Mouse (Mus musculus) CH12.LX (cell line): ENCODE results near the gene Gse1. TPM values are rescaled to one million over a fixed set of nuclear protein-coding genes. Genes with fewer than 3 reads are reported as not detected.

Source experiments
- DNase-seq: peaks from one replicate; pipeline ENCODE4 v3.0.0-alpha.2; 2013; ENCODE audit errors: extremely low read depth
- H3K27ac ChIP-seq: 2 replicates; pipeline ENCODE4 v1.5.1; 2012; ENCODE audit warnings: low read depth, mild to moderate bottlenecking, control low read depth, moderate library complexity; ENCODE audit not compliant: insufficient read depth
- H3K27me3 ChIP-seq: replicated peaks from 2 replicates; pipeline ENCODE3; 2012; ENCODE audit warnings: inconsistent platforms
- H3K36me3 ChIP-seq, 2 experiments: replicated peaks in 1 of 2; 2 replicates each; pipeline versions ENCODE3 to v1.6.1; 2012; ENCODE audit warnings: inconsistent platforms in 1 of 2, low read length in 1 of 2, mild to moderate bottlenecking in 1 of 2, mixed read lengths in 1 of 2, moderate library complexity in 1 of 2; ENCODE audit not compliant: control insufficient read depth in 1 of 2, insufficient read depth in 1 of 2
- H3K4me1 ChIP-seq, 2 experiments: 2 replicates each; pipeline ENCODE4 v1.6.1; 2012; ENCODE audit warnings: inconsistent platforms in 1 of 2, moderate library complexity in 1 of 2; ENCODE audit not compliant: insufficient read depth in 2 of 2, control insufficient read depth in 1 of 2
- H3K4me2 ChIP-seq: 2 replicates; pipeline ENCODE4 v1.6.1; 2012; ENCODE audit warnings: low read depth, mild to moderate bottlenecking, control low read depth; ENCODE audit not compliant: poor library complexity, insufficient read depth, severe bottlenecking
- H3K4me3 ChIP-seq, 3 experiments: fragments of 150-350 bp in 1 of 3; sonication (generic) in 1 of 3; replicated peaks in 1 of 3; 2 replicates each; pipeline versions ENCODE3 to v1.5.1; 2011 to 2012; ENCODE audit warnings: low read depth in 2 of 3, low read length in 2 of 3, mild to moderate bottlenecking in 2 of 3, moderate library complexity in 2 of 3, control low read depth in 1 of 3, improper control_type of control experiment in 1 of 3, inconsistent platforms in 1 of 3, mixed read lengths in 1 of 3; ENCODE audit not compliant: poor library complexity in 1 of 3
- H3K79me2 ChIP-seq: replicated peaks from 2 replicates; pipeline ENCODE4 v1.6.1; 2012; ENCODE audit warnings: mild to moderate bottlenecking, moderate library complexity; ENCODE audit not compliant: control insufficient read depth, poor library complexity, insufficient read depth, severe bottlenecking; ENCODE audit errors: extremely low read depth
- H3K9ac ChIP-seq: 2 replicates; pipeline ENCODE4 v1.6.1; 2012; ENCODE audit warnings: low read depth, mild to moderate bottlenecking, control low read depth, moderate library complexity; ENCODE audit not compliant: insufficient read depth
- H3K9me3 ChIP-seq: replicated peaks from 2 replicates; pipeline ENCODE3; 2012; ENCODE audit warnings: low read length, inconsistent platforms, mixed read lengths
- BHLHE40 ChIP-seq: IDR thresholded peaks from 2 replicates; pipeline ENCODE4 v1.6.1; 2011; ENCODE audit warnings: mild to moderate bottlenecking, low read depth, low read length, improper control_type of control experiment
- CHD2 ChIP-seq: IDR thresholded peaks from 2 replicates; pipeline ENCODE4 v1.6.1; 2011; ENCODE audit warnings: low read length, improper control_type of control experiment
- ETS1 ChIP-seq: conservative IDR thresholded peaks from 2 replicates; pipeline ENCODE4 v1.6.1; 2012; ENCODE audit warnings: low read depth, mild to moderate bottlenecking, inconsistent platforms, low read length, improper control_type of control experiment, moderate library complexity
- GABPA ChIP-seq: IDR thresholded peaks from 2 replicates; pipeline ENCODE4 v1.6.1; 2012; ENCODE audit warnings: low read depth, low read length, improper control_type of control experiment, inconsistent platforms; ENCODE audit not compliant: insufficient replicate concordance
- IRF4 ChIP-seq: IDR thresholded peaks from 2 replicates; pipeline ENCODE4 v1.6.1; 2014; ENCODE audit warnings: low read depth, mild to moderate bottlenecking, inconsistent platforms, low read length, improper control_type of control experiment
- JUN ChIP-seq: IDR thresholded peaks from 2 replicates; pipeline ENCODE4 v1.6.1; 2011; ENCODE audit warnings: low read depth, mild to moderate bottlenecking, low read length, improper control_type of control experiment, moderate library complexity; ENCODE audit not compliant: insufficient read depth
- KAT2A ChIP-seq: IDR thresholded peaks from 2 replicates; pipeline ENCODE4 v1.6.1; 2012; ENCODE audit warnings: low read length, improper control_type of control experiment, inconsistent platforms; ENCODE audit not compliant: insufficient replicate concordance
- MAFK ChIP-seq: IDR thresholded peaks from 2 replicates; pipeline ENCODE4 v1.6.1; 2011; ENCODE audit warnings: low read length, improper control_type of control experiment; ENCODE audit not compliant: insufficient replicate concordance
- MEF2A ChIP-seq: IDR thresholded peaks from 2 replicates; pipeline ENCODE4 v1.6.1; 2014; ENCODE audit warnings: low read depth, mild to moderate bottlenecking, inconsistent platforms, low read length, improper control_type of control experiment, borderline replicate concordance
- MXI1 ChIP-seq: IDR thresholded peaks from 2 replicates; pipeline ENCODE4 v1.6.1; 2011; ENCODE audit warnings: mild to moderate bottlenecking, low read depth, low read length, improper control_type of control experiment
- NRF1 ChIP-seq: IDR thresholded peaks from 2 replicates; pipeline ENCODE4 v1.6.1; 2014; ENCODE audit warnings: low read depth, mild to moderate bottlenecking, inconsistent platforms, low read length, improper control_type of control experiment, moderate library complexity
- PAX5 ChIP-seq: IDR thresholded peaks from 2 replicates; pipeline ENCODE4 v1.6.1; 2012; ENCODE audit warnings: low read length, inconsistent platforms, mixed read lengths
- POLR2AphosphoS2 ChIP-seq: IDR thresholded peaks from 2 replicates; pipeline ENCODE4 v1.6.1; 2011; ENCODE audit warnings: low read depth, low read length, improper control_type of control experiment
- RAD21 ChIP-seq: IDR thresholded peaks from 2 replicates; pipeline ENCODE4 v1.6.1; 2011; ENCODE audit warnings: low read depth, mild to moderate bottlenecking, low read length, improper control_type of control experiment, moderate library complexity
- RCOR1 ChIP-seq: conservative IDR thresholded peaks from 2 replicates; pipeline ENCODE4 v1.6.1; 2012; ENCODE audit warnings: low read depth, mild to moderate bottlenecking, inconsistent platforms, low read length, improper control_type of control experiment
- SIN3A ChIP-seq: IDR thresholded peaks from 2 replicates; pipeline ENCODE4 v1.6.1; 2012; ENCODE audit warnings: low read length, improper control_type of control experiment, inconsistent platforms
- SMC3 ChIP-seq: IDR thresholded peaks from 2 replicates; pipeline ENCODE4 v1.6.1; 2011; ENCODE audit warnings: low read depth, low read length, improper control_type of control experiment
- USF1 ChIP-seq: IDR thresholded peaks from 2 replicates; pipeline ENCODE4 v1.6.1; 2014; ENCODE audit warnings: low read depth, mild to moderate bottlenecking, inconsistent platforms, low read length, improper control_type of control experiment
- USF2 ChIP-seq: conservative IDR thresholded peaks from 2 replicates; pipeline ENCODE4 v1.6.1; 2011; ENCODE audit warnings: low read depth, low read length, improper control_type of control experiment
- ZMIZ1 ChIP-seq: IDR thresholded peaks from 2 replicates; pipeline ENCODE4 v1.6.1; 2012; ENCODE audit warnings: low read depth, mild to moderate bottlenecking, inconsistent platforms, low read length, improper control_type of control experiment
- ZNF384 ChIP-seq: IDR thresholded peaks from 2 replicates; pipeline ENCODE4 v1.6.1; 2012; ENCODE audit warnings: low read depth, low read length, improper control_type of control experiment, inconsistent platforms
- dilution Hi-C: fragments of 300-500 bp; cut with MboI; formaldehyde crosslinking; loops from 2 replicates; pipeline ENCODE4 v1.14.3; 2020; ENCODE audit warnings: low sequenced_read_pairs; ENCODE audit not compliant: extremely low pct_unique_long_range_greater_than_20kb, extremely low pct_ligation_motif_present
- in situ Hi-C: fragments of 300-500 bp; cut with MboI; formaldehyde crosslinking; loops from 3 replicates; pipeline ENCODE4 v1.14.3; 2019; ENCODE audit warnings: low sequenced_read_pairs, low pct_ligation_motif_present, low pct_unique_long_range_greater_than_20kb, mixed read lengths
- polyA plus RNA-seq: library from polyadenylated mRNA; unstranded; fragments of >175 nt; gene quantifications from 2 replicates; pipeline ENCODE4 v1.2.1, GENCODE M21; 2012; ENCODE audit warnings: low read depth; ENCODE audit not compliant: insufficient read length
- total RNA-seq, 2 experiments: library from RNA; depleted of rRNA; stranded (reverse); fragments of 300-350 nt in 1 of 2; fragments of >200 nt in 1 of 2; gene quantifications; 2 replicates each; pipeline ENCODE4 v1.2.3; 2012 to 2014

Gene Gse1
- total and polyA plus RNA-seq, 3 experiments: 1.3 to 9.8 (median 8.5) TPM

- dilution Hi-C loops (no loop called here), in situ Hi-C loops (no loop called here)
- no peak for DNase-seq
- Histone ChIP-seq H3K9ac (no peak overlapping the region), H3K36me3 (no peaks in the 10 kb centered on the region), H3K9me3 (no peaks in the 10 kb centered on the region), H3K4me2 (peak overlapping the region; percentile 38), H3K4me1 (peaks cover 30 to 54% of the 10 kb centered on the region in 2 experiments), H3K27me3 (peaks cover 3% of the 10 kb centered on the region), H3K4me3 (no peak overlapping the region), H3K79me2 (no peaks in the 10 kb centered on the region), H3K27ac (no peak overlapping the region; the same call in 1 of the 2 replicates)
- no peak for TF ChIP-seq GABPA
- TF ChIP-seq RCOR1: no peak
- TF ChIP-seq SMC3: no peak
- no peak for TF ChIP-seq ETS1
- TF ChIP-seq RAD21: no peak
- no peak for TF ChIP-seq USF1
- no peak for TF ChIP-seq JUN
- TF ChIP-seq MEF2A: no peak
- no peak for TF ChIP-seq PAX5
- TF ChIP-seq NRF1: no peak
- TF ChIP-seq MAFK: no peak
These were observed 148.9 kb downstream of the Gse1 start for GRCm38 (mm10) chr8:120376847-120377802.

- Histone ChIP-seq H3K9ac (no peak overlapping the region), H3K4me2 (peak overlapping the region; percentile 38), H3K79me2 (no peaks in the 10 kb centered on the region), H3K27me3 (peaks cover 3% of the 10 kb centered on the region), H3K4me1 (peaks cover 30 to 54% of the 10 kb centered on the region in 2 experiments), H3K9me3 (no peaks in the 10 kb centered on the region), H3K27ac (no peak overlapping the region), H3K36me3 (no peaks in the 10 kb centered on the region), H3K4me3 (no peak overlapping the region)
- dilution Hi-C loops (no loop called here), in situ Hi-C loops (no loop called here)
- DNase-seq: peak; percentile 43
- TF ChIP-seq SIN3A (no peak), USF2 (no peak), KAT2A (no peak), MXI1 (no peak), ZMIZ1 (no peak), CHD2 (peak; percentile 33; the same call in 1 of the 2 replicates), IRF4 (no peak), BHLHE40 (no peak), ZNF384 (peak; percentile 93), POLR2AphosphoS2 (no peak), JUN (no peak), MEF2A (0 out of 2 replicates have a peak, but pooled peaks have one; percentile 61)
These were observed 149.5 kb downstream of the Gse1 start for GRCm38 (mm10) chr8:120377803-120378189.
